Mouse (Mus musculus): Measurements from ENCODE around the gene Tmem164. TPM values are rescaled to one million over a fixed set of nuclear protein-coding genes. Genes with fewer than 3 reads are reported as not detected.

Tmem164 gene
- polyA plus RNA-seq, 1 experiment from 2014 or later, result 39.6 TPM

DNA sequence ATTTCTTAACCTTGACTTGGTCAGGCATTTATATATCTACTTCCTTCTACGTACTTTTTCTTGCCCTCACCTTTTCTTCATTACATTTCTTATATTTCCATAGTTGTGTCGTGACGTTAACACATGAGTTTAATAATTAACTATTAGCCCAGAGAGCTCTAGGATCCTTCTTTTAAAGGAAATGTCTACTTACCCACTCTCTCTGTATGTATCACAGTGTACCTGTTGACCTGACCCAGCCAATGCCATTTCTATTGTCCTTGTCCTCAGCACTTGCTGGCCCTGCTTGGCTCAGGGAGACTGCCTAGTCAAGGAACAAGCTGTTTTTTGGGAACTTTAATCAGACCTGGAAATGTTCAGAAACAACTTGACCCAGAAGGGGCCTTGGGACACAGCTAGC lies 40.7 kb downstream of the Tmem164 start:
- H3K4me3 ChIP-seq (ENCODE audit: low read depth, low read length), result no peak overlapping the region
- H3K36me3 ChIP-seq (ENCODE audit: control insufficient read depth, insufficient read depth, low read length), result no peaks in the 10 kb centered on the region
- 89% methylated on average over 3 of the region's 3 CpGs for WGBS
- no peaks in the 10 kb centered on the region for H3K27me3 ChIP-seq (ENCODE audit: control insufficient read depth, insufficient read depth, low read length)
- H3K9ac ChIP-seq (ENCODE audit: low read length), result no peak overlapping the region
- no peak overlapping the region for H3K4me2 ChIP-seq (ENCODE audit: low read depth)
- H3K9me3 ChIP-seq (ENCODE audit: control insufficient read depth, low read length), result no peaks in the 10 kb centered on the region
- DNase-seq (ENCODE audit: low spot score) (no peak), ATAC-seq (ENCODE audit: insufficient read depth, low FRiP score, low TSS enrichment) (no peak)
- H3K4me1 ChIP-seq (ENCODE audit: control insufficient read depth, insufficient read depth, low read length), result no peaks in the 10 kb centered on the region
- H3K27ac ChIP-seq (ENCODE audit: low read depth, low read length), result no peak overlapping the region

DNA sequence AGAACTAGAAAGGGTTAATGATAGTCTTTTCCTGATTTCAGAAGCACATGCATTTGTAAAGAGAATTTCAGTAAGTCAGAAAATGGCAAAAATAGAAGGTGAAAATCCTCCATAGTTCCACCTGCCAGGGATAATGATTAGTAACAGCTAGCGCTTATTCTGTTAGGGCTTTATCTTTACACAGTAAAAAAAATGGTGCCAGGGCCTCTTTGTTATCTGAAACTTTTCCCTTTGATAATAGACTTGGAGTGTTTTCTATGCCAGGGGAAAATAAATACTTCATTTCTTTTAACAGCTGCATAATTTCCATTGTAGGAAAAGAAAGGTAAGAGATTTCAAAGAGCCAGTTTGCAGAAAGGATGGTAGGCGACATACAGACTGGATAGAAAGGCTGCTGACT lies 43.0 kb downstream of the Tmem164 start:
- Histone ChIP-seq H3K36me3 (ENCODE audit: control insufficient read depth, insufficient read depth, low read length) (no peaks in the 10 kb centered on the region), H3K4me2 (ENCODE audit: low read depth) (no peak overlapping the region), H3K4me1 (ENCODE audit: control insufficient read depth, insufficient read depth, low read length) (no peaks in the 10 kb centered on the region), H3K9me3 (ENCODE audit: control insufficient read depth, low read length) (no peaks in the 10 kb centered on the region), H3K9ac (ENCODE audit: low read length) (no peak overlapping the region), H3K27ac (ENCODE audit: low read depth, low read length) (no peak overlapping the region), H3K27me3 (ENCODE audit: control insufficient read depth, insufficient read depth, low read length) (no peaks in the 10 kb centered on the region), H3K4me3 (ENCODE audit: low read depth, low read length) (no peak overlapping the region)
- no peak for DNase-seq (ENCODE audit: low spot score)
- 84% methylated on average over 2 of the region's 2 CpGs for WGBS
- no peak for ATAC-seq (ENCODE audit: insufficient read depth, low FRiP score, low TSS enrichment)

DNA sequence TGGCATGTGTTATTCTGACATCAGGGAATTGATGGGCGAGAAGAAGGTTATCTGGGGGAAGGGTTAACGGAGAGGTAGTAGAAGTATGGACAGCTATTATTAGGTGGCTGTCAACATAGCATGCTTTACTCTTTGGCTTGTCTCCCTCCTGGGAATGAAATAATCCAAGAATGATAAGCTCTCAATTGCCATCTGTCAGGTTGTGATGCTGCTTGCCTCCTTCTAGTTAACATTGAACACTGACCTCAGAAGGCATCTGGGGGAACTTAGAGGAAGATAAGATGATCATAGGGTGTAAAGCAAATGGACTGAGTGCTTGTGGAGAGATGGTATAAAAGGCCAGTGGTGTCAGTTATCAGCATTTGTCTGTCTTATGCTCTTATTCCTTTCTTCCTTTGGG lies 44.4 kb downstream of the Tmem164 start:
- H3K4me1 ChIP-seq (ENCODE audit: control insufficient read depth, insufficient read depth, low read length), result no peaks in the 10 kb centered on the region
- 76% methylated on average over 2 of the region's 2 CpGs for WGBS
- no peak overlapping the region for H3K4me3 ChIP-seq (ENCODE audit: low read depth, low read length)
- H3K9me3 ChIP-seq (ENCODE audit: control insufficient read depth, low read length), result no peaks in the 10 kb centered on the region
- no peaks in the 10 kb centered on the region for H3K27me3 ChIP-seq (ENCODE audit: control insufficient read depth, insufficient read depth, low read length)
- no peak overlapping the region for H3K4me2 ChIP-seq (ENCODE audit: low read depth)
- no peak overlapping the region for H3K27ac ChIP-seq (ENCODE audit: low read depth, low read length)
- ATAC-seq (ENCODE audit: insufficient read depth, low FRiP score, low TSS enrichment) (no peak), DNase-seq (ENCODE audit: low spot score) (no peak)
- H3K36me3 ChIP-seq (ENCODE audit: control insufficient read depth, insufficient read depth, low read length), result no peaks in the 10 kb centered on the region
- no peak overlapping the region for H3K9ac ChIP-seq (ENCODE audit: low read length)

- H3K9ac ChIP-seq (ENCODE audit: low read length), result no peak overlapping the region
- H3K4me2 ChIP-seq (ENCODE audit: low read depth), result no peak overlapping the region
- WGBS, result 63% methylated on average over 2 of the region's 2 CpGs
- ATAC-seq (ENCODE audit: insufficient read depth, low FRiP score, low TSS enrichment), result no peak
- no peak overlapping the region for H3K27ac ChIP-seq (ENCODE audit: low read depth, low read length)
- H3K9me3 ChIP-seq (ENCODE audit: control insufficient read depth, low read length), result no peaks in the 10 kb centered on the region
- H3K4me3 ChIP-seq (ENCODE audit: low read depth, low read length), result no peak overlapping the region
- no peaks in the 10 kb centered on the region for H3K4me1 ChIP-seq (ENCODE audit: control insufficient read depth, insufficient read depth, low read length)
- DNase-seq (ENCODE audit: low spot score), result no peak
- no peaks in the 10 kb centered on the region for H3K27me3 ChIP-seq (ENCODE audit: control insufficient read depth, insufficient read depth, low read length)
- H3K36me3 ChIP-seq (ENCODE audit: control insufficient read depth, insufficient read depth, low read length), result no peaks in the 10 kb centered on the region
Measured at GRCm38 (mm10) chrX:142726311-142726710, 45.1 kb downstream of the Tmem164 start.

GRCm38 (mm10) chrX:142727847-142728246 lies 46.6 kb downstream of the Tmem164 start:
- Histone ChIP-seq H3K4me1 (ENCODE audit: control insufficient read depth, insufficient read depth, low read length) (no peaks in the 10 kb centered on the region), H3K27ac (ENCODE audit: low read depth, low read length) (no peak overlapping the region), H3K9ac (ENCODE audit: low read length) (no peak overlapping the region), H3K9me3 (ENCODE audit: control insufficient read depth, low read length) (no peaks in the 10 kb centered on the region), H3K4me3 (ENCODE audit: low read depth, low read length) (no peak overlapping the region), H3K4me2 (ENCODE audit: low read depth) (no peak overlapping the region), H3K27me3 (ENCODE audit: control insufficient read depth, insufficient read depth, low read length) (no peaks in the 10 kb centered on the region), H3K36me3 (ENCODE audit: control insufficient read depth, insufficient read depth, low read length) (no peaks in the 10 kb centered on the region)
- 82% methylated on average over 6 of the region's 6 CpGs for WGBS
- DNase-seq (ENCODE audit: low spot score) (no peak), ATAC-seq (ENCODE audit: insufficient read depth, low FRiP score, low TSS enrichment) (no peak)

GRCm38 (mm10) chrX:142729040-142729439 lies 47.8 kb downstream of the Tmem164 start:
- 86% methylated on average over 1 of the region's 1 CpGs for WGBS
- H3K36me3 ChIP-seq (ENCODE audit: control insufficient read depth, insufficient read depth, low read length), result no peaks in the 10 kb centered on the region
- DNase-seq (ENCODE audit: low spot score) (no peak), ATAC-seq (ENCODE audit: insufficient read depth, low FRiP score, low TSS enrichment) (no peak)
- H3K4me2 ChIP-seq (ENCODE audit: low read depth), result no peak overlapping the region
- no peaks in the 10 kb centered on the region for H3K4me1 ChIP-seq (ENCODE audit: control insufficient read depth, insufficient read depth, low read length)
- no peak overlapping the region for H3K27ac ChIP-seq (ENCODE audit: low read depth, low read length)
- no peaks in the 10 kb centered on the region for H3K27me3 ChIP-seq (ENCODE audit: control insufficient read depth, insufficient read depth, low read length)
- H3K9me3 ChIP-seq (ENCODE audit: control insufficient read depth, low read length), result no peaks in the 10 kb centered on the region
- no peak overlapping the region for H3K9ac ChIP-seq (ENCODE audit: low read length)
- H3K4me3 ChIP-seq (ENCODE audit: low read depth, low read length), result no peak overlapping the region

GRCm38 (mm10) chrX:142729482-142729881 lies 48.3 kb downstream of the Tmem164 start:
- H3K27me3 ChIP-seq (ENCODE audit: control insufficient read depth, insufficient read depth, low read length), result no peaks in the 10 kb centered on the region
- WGBS, result 69% methylated on average over 2 of the region's 2 CpGs
- H3K9ac ChIP-seq (ENCODE audit: low read length), result no peak overlapping the region

DNA sequence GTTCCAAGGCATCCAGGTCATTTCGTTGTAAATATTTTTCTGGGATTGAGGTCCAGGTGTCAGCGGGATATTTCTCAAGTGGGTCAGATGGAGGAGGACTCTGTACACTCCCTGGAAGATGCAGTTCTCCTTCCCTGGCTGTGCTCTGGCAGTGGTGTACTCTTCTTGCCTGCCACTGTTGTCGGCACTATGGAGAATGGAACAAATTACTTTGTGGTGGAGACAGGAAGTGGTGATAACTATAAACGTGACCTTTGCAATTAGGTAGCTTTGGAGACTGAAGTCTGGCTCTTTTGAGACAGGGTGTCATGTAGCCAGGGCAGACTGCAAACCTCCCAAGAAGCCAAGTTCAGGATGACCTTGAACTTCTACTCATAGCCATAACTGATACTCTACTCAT lies 55.9 kb downstream of the Tmem164 start:
- DNase-seq (ENCODE audit: low spot score) (no peak), ATAC-seq (ENCODE audit: insufficient read depth, low FRiP score, low TSS enrichment) (no peak)
- no peak overlapping the region for H3K4me2 ChIP-seq (ENCODE audit: low read depth)
- 75% methylated on average over 4 of the region's 4 CpGs for WGBS
- no peaks in the 10 kb centered on the region for H3K9me3 ChIP-seq (ENCODE audit: control insufficient read depth, low read length)
- H3K9ac ChIP-seq (ENCODE audit: low read length), result no peak overlapping the region
- H3K27ac ChIP-seq (ENCODE audit: low read depth, low read length), result no peak overlapping the region
- H3K27me3 ChIP-seq (ENCODE audit: control insufficient read depth, insufficient read depth, low read length), result no peaks in the 10 kb centered on the region
- no peaks in the 10 kb centered on the region for H3K36me3 ChIP-seq (ENCODE audit: control insufficient read depth, insufficient read depth, low read length)
- H3K4me1 ChIP-seq (ENCODE audit: control insufficient read depth, insufficient read depth, low read length), result no peaks in the 10 kb centered on the region
- H3K4me3 ChIP-seq (ENCODE audit: low read depth, low read length), result no peak overlapping the region

More at GRCm38 (mm10) chrX:142729482-142729881, 48.3 kb downstream of the Tmem164 start:
- H3K4me1 ChIP-seq (ENCODE audit: control insufficient read depth, insufficient read depth, low read length), result no peaks in the 10 kb centered on the region
- no peaks in the 10 kb centered on the region for H3K36me3 ChIP-seq (ENCODE audit: control insufficient read depth, insufficient read depth, low read length)
- no peak for DNase-seq (ENCODE audit: low spot score)
- no peak overlapping the region for H3K27ac ChIP-seq (ENCODE audit: low read depth, low read length)
- no peak overlapping the region for H3K4me2 ChIP-seq (ENCODE audit: low read depth)
- no peak for ATAC-seq (ENCODE audit: insufficient read depth, low FRiP score, low TSS enrichment)
- H3K4me3 ChIP-seq (ENCODE audit: low read depth, low read length), result no peak overlapping the region
- no peaks in the 10 kb centered on the region for H3K9me3 ChIP-seq (ENCODE audit: control insufficient read depth, low read length)

DNA sequence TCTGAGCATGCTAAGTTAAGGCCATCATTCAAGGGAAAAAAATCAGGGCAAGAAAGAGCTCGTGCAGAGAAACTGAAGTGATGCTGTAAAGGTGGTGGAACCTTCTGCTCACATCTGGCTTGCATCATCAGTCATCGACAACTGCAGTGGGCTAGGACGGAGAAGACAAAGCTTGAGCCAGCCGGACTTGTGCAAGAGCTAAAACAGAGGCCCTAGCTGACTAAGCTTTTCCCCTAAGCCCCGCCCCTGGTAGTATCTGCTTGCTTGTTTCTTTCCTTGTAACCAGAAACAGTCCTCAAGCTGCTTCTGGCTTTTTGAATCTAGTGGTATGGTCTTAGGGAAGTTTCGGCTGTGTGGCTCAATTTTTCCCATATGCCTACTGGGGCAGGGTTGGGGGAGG lies 56.5 kb downstream of the Tmem164 start:
- Histone ChIP-seq H3K27me3 (ENCODE audit: control insufficient read depth, insufficient read depth, low read length) (no peaks in the 10 kb centered on the region), H3K4me3 (ENCODE audit: low read depth, low read length) (no peak overlapping the region), H3K9me3 (ENCODE audit: control insufficient read depth, low read length) (no peaks in the 10 kb centered on the region), H3K36me3 (ENCODE audit: control insufficient read depth, insufficient read depth, low read length) (no peaks in the 10 kb centered on the region), H3K4me1 (ENCODE audit: control insufficient read depth, insufficient read depth, low read length) (no peaks in the 10 kb centered on the region), H3K9ac (ENCODE audit: low read length) (no peak overlapping the region), H3K4me2 (ENCODE audit: low read depth) (no peak overlapping the region), H3K27ac (ENCODE audit: low read depth, low read length) (no peak overlapping the region)
- 73% methylated on average over 6 of the region's 6 CpGs for WGBS
- ATAC-seq (ENCODE audit: insufficient read depth, low FRiP score, low TSS enrichment) (no peak), DNase-seq (ENCODE audit: low spot score) (no peak)
